Comparison of ENCODE assay signal across 8 mouse cellular contexts in genomic region chr7:43797333-43797769, GRCm38 (mm10). TPM values are rescaled to one million over a fixed set of nuclear protein-coding genes. Genes with fewer than 3 reads are reported as not detected.
DNase-seq lines count a peak whose midpoint lies in the region; ATAC-seq and TF ChIP-seq lines count a peak whose summit lies in the region.

TSS of gene Klk8 (plus strand) at chr7:43797577.

- no peaks in the 10 kb centered on the region for H3K27me3 ChIP-seq in heart, adult 2 months (ENCODE audit: control insufficient read depth, insufficient read depth, low read length)
- H3K27me3 ChIP-seq in intestine, postnatal 0 days (replicated peaks; ENCODE audit: control insufficient read depth, insufficient read depth, low read length): peaks cover 3% of the 10 kb centered on the region
- peaks cover 22% of the 10 kb centered on the region for H3K27me3 ChIP-seq in liver, embryonic 16.5 days (ENCODE audit: control insufficient read depth, insufficient read depth, low read depth, low read length)
- H3K27me3 ChIP-seq in neural tube, embryonic 12.5 days (replicated peaks): peaks cover 31% of the 10 kb centered on the region

- peak within 1 kb of the TSS; percentile 65 for H3K27ac ChIP-seq in heart, adult 2 months
- H3K27ac ChIP-seq in intestine, postnatal 0 days (ENCODE audit: low read depth, low read length): no peak within 1 kb of the TSS
- no peak within 1 kb of the TSS for H3K27ac ChIP-seq in liver, embryonic 16.5 days (ENCODE audit: low read length)
- H3K27ac ChIP-seq in neural tube, embryonic 12.5 days: no peak within 1 kb of the TSS

- no peak for TF ChIP-seq CTCF in heart, adult 2 months (IDR thresholded peaks at IDR 0.05)
- no peak for TF ChIP-seq CTCF in intestine, postnatal 0 days (IDR thresholded peaks at IDR 0.05; ENCODE audit: low read depth)

- 0 out of 2 replicates have a peak, but pooled peaks have one; percentile 33 for ATAC-seq in intestine, postnatal 0 days
- no peak for ATAC-seq in liver, embryonic 16.5 days (ENCODE audit: low read depth)
- ATAC-seq in neural tube, embryonic 12.5 days (ENCODE audit: low FRiP score, low read depth): peak; percentile 26; the same call in 1 of the 2 replicates
- ATAC-seq in megakaryocyte-erythroid progenitor cell, adult 5-6 weeks (replicated peaks; ENCODE audit: low FRiP score, low TSS enrichment, poor library complexity, severe bottlenecking): no peak

- H3K9ac ChIP-seq in heart, adult 2 months (ENCODE audit: low read depth, low read length): peak within 1 kb of the TSS; percentile 45
- no peak within 1 kb of the TSS for H3K9ac ChIP-seq in intestine, postnatal 0 days (ENCODE audit: low read depth, low read length)
- H3K9ac ChIP-seq in liver, embryonic 16.5 days (ENCODE audit: low read depth, low read length): no peak within 1 kb of the TSS
- peak within 1 kb of the TSS; percentile 38; the same call in 1 of the 2 replicates for H3K9ac ChIP-seq in neural tube, embryonic 12.5 days

- no peak for TF ChIP-seq EP300 in heart, adult 2 months (IDR thresholded peaks at IDR 0.05; ENCODE audit: insufficient read depth, low read depth, low read length)

- H3K79me2 ChIP-seq in heart, adult 2 months (replicated peaks; ENCODE audit: control insufficient read depth, insufficient read depth, low read length): no peaks in the 10 kb centered on the region

- peak; percentile 35 to 53 for DNase-seq in CD8-positive naive resting alpha-beta T cell, adult 2 months (ENCODE audit: low read depth in 2 of 2, low spot score in 2 of 2)
- peak; percentile 51 for DNase-seq in ZHBTc4 (ENCODE audit: low read depth, low spot score)
- DNase-seq in heart, adult 2 months: peak; percentile 51 to 59
- no peak for DNase-seq in right cerebral cortex, adult 2 months (ENCODE audit: low spot score in 2 of 2)

- no peak for TF ChIP-seq POLR2A in heart, adult 2 months (IDR thresholded peaks at IDR 0.05; ENCODE audit: insufficient read depth, low read depth, low read length)

- H3K4me2 ChIP-seq in intestine, postnatal 0 days (replicated peaks; ENCODE audit: low read depth): peak within 1 kb of the TSS; percentile 81
- H3K4me2 ChIP-seq in liver, embryonic 16.5 days (ENCODE audit: low read depth, low read length): peak within 1 kb of the TSS; percentile 62
- peak within 1 kb of the TSS; percentile 77 for H3K4me2 ChIP-seq in neural tube, embryonic 12.5 days (replicated peaks)

- no peaks in the 10 kb centered on the region; the same call in 1 of the 2 replicates for H3K4me1 ChIP-seq in heart, adult 2 months (ENCODE audit: control insufficient read depth, insufficient read depth, low read length)
- no peaks in the 10 kb centered on the region for H3K4me1 ChIP-seq in intestine, postnatal 0 days (replicated peaks; ENCODE audit: control insufficient read depth, insufficient read depth, low read length)
- H3K4me1 ChIP-seq in liver, embryonic 16.5 days (ENCODE audit: control insufficient read depth, low read depth, low read length): no peaks in the 10 kb centered on the region
- peaks cover 3% of the 10 kb centered on the region for H3K4me1 ChIP-seq in neural tube, embryonic 12.5 days

- no peaks in the 10 kb centered on the region for H3K9me3 ChIP-seq in intestine, postnatal 0 days (ENCODE audit: control insufficient read depth)
- no peaks in the 10 kb centered on the region for H3K9me3 ChIP-seq in liver, embryonic 16.5 days (replicated peaks; ENCODE audit: control insufficient read depth, low read length)
- H3K9me3 ChIP-seq in neural tube, embryonic 12.5 days: no peaks in the 10 kb centered on the region

- intact Hi-C loops in heart, adult 2 months (cut with DNase I): no loop called here

- H3K4me3 ChIP-seq in heart, adult 2 months: peak within 1 kb of the TSS; percentile 54
- peak within 1 kb of the TSS; percentile 45 for H3K4me3 ChIP-seq in intestine, postnatal 0 days (ENCODE audit: low read depth, low read length)
- H3K4me3 ChIP-seq in liver, embryonic 16.5 days (ENCODE audit: low read depth, low read length): peak within 1 kb of the TSS; percentile 48
- H3K4me3 ChIP-seq in neural tube, embryonic 12.5 days: peak within 1 kb of the TSS; percentile 39

- H3K36me3 ChIP-seq in heart, adult 2 months (ENCODE audit: control insufficient read depth, insufficient read depth, low read length): no peaks in the 10 kb centered on the region
- no peaks in the 10 kb centered on the region for H3K36me3 ChIP-seq in intestine, postnatal 0 days (ENCODE audit: control insufficient read depth, insufficient read depth)
- no peaks in the 10 kb centered on the region for H3K36me3 ChIP-seq in liver, embryonic 16.5 days (ENCODE audit: control insufficient read depth, insufficient read depth)
- H3K36me3 ChIP-seq in neural tube, embryonic 12.5 days: no peaks in the 10 kb centered on the region

- 2% methylated on average over 28 of the region's 28 CpGs for WGBS in heart, adult 2 months
- under 1% methylated on average over 28 of the region's 28 CpGs for WGBS in intestine, postnatal 0 days
- WGBS in liver, embryonic 16.5 days (ENCODE audit: insufficient replicate concordance): under 1% methylated on average over 28 of the region's 28 CpGs
- WGBS in neural tube, embryonic 12.5 days: 1% methylated on average over 28 of the region's 28 CpGs

RNA-seq across cellular contexts. Expression of gene Klk8, which starts in this region (rescaled TPM):
- total RNA-seq in heart, adult 2 months (2021): 10 to 100 TPM; 10.6 TPM
- 8.5 and 9.0 TPM in 2 replicates for polyA plus RNA-seq in heart, adult 2 months (2012; rRNA removed)
- polyA plus RNA-seq in intestine, postnatal 0 days (2015; fragmentation: Nextera tagmentation; extraction: Ambion mirVana): 3.0 and 3.5 TPM in 2 replicates
- polyA plus RNA-seq in liver, embryonic 16.5 days (2015; fragmentation: Nextera tagmentation; extraction: Ambion mirVana): 4.3 and 5.1 TPM in 2 replicates
- polyA plus RNA-seq in neural tube, embryonic 12.5 days (2016; fragmentation: Nextera tagmentation; extraction: Ambion mirVana): 5.0 and 7.3 TPM in 2 replicates
- 4.7 and 9.3 TPM in 2 replicates for total RNA-seq in megakaryocyte-erythroid progenitor cell, adult 5-6 weeks (2014; fragmentation: Nextera tagmentation)
- 2.4 and 6.9 TPM in 2 replicates for total RNA-seq in megakaryocyte-erythroid progenitor cell, adult 5-6 weeks (2017)

Comparison
In these comparisons a context has a peak if more than half of its experiments do, and no peak if none do; other contexts are left out.
1. DNase-seq: peak in CD8-positive naive resting alpha-beta T cell, adult 2 months (2 of 2), ZHBTc4 (single experiment) and heart, adult 2 months (2 of 2); none in right cerebral cortex, adult 2 months (0 of 2).
2. H3K9ac ChIP-seq: peak in heart, adult 2 months (single experiment) and neural tube, embryonic 12.5 days (single experiment); none in intestine, postnatal 0 days (single experiment) and liver, embryonic 16.5 days (single experiment).
3. ATAC-seq: peak in intestine, postnatal 0 days (single experiment) and neural tube, embryonic 12.5 days (single experiment); none in liver, embryonic 16.5 days (single experiment) and megakaryocyte-erythroid progenitor cell, adult 5-6 weeks (single experiment).
4. Peak in every context shown above with its lines, with median percentiles within 50 percentile points of each other: H3K4me3 ChIP-seq and H3K4me2 ChIP-seq.